Mouse (Mus musculus): ENCODE measurements around the gene Hnrnpf.

- no peak for TF ChIP-seq POLR2A (IDR thresholded peaks at IDR 0.05; ENCODE audit: low read depth, low read length)
- peak; percentile 47; the same call in 1 of the 2 replicates for TF ChIP-seq CTCF (IDR thresholded peaks at IDR 0.05; ENCODE audit: extremely low read depth, insufficient read depth, insufficient read length, insufficient replicate concordance)
Observed at GRCm38 (mm10) chr6:117920659-117921640, 20.8 kb downstream of the Hnrnpf start.
